Mouse (Mus musculus): Measurements from ENCODE around the gene Nav2.

The Nav2 gene

DNA sequence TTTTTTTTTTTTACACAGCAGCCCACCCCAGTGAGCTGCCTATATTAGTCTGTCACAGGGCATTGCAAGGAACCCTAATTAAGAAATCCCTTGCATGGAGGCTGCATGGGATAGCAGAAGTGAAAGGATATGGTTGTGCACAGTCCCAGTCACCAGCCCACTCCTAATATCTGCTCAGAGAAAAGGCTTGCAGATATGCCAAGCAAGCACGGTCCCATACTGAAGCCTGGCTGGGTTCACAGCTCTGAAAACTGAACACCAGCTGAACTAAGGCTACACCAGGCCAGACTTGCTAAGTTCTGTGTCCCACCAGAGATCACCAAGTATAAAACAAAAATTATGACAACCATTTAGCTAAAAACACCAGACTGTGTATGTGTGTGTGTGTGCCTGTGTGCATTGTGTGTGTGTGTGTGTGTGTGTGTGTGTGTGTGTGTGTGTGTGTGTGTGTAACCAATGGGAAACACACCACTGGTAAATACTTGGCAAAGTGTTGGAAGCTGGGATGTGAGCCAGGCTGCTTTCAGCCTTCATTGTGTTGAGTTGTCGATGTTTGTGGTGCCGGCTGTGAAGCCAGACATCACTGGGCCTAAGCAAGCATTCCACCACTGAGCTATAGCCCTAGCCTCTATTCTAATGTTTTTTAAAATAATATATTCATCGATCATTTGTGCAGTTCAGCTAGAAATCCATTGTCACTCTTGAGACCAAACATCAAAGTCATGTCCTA, 156.4 kb downstream of the Nav2 start:
- no peak for DNase-seq

DNA sequence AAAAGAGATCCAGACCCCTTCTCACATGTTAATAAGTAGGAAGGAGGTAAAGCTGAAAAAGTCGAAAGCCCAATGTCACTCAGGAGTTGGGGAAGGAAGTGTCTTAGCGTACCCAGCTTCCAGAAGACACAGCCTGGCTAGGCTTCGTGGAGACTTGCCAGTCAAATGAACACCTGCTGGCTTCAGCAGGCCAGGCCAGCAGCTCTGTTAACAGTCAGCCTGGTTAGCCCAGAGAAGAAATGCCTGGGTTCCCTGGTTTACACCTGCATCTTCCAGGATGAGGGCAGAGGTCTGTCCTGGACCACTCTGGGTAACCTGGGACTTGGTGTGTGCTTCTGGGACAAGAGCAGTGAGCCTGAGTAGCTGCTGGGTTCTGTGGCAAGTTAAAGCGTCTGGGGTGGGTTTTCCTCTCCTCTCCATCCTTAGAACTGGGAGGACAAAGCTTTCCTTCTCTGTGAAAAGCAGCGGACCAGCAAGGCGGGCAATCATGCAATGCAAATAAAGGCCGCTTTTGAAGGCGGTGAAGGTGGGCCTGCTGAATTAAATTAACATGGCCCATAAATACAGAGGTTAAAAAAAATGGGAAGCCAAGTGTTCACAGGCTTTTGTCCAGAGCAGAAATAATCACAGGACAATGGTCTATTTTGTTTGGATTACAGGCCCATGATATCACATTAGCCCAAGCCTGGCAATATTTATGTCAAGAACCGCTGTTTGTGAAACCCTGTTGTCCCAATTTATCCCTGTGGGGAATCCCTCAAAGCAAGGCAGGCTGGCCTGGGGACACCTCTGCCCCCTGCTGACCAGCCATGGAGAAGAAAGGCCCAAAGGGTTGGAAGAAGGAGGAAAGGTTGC, 157.3 kb downstream of the Nav2 start:
- peak; percentile 65 for DNase-seq

DNA sequence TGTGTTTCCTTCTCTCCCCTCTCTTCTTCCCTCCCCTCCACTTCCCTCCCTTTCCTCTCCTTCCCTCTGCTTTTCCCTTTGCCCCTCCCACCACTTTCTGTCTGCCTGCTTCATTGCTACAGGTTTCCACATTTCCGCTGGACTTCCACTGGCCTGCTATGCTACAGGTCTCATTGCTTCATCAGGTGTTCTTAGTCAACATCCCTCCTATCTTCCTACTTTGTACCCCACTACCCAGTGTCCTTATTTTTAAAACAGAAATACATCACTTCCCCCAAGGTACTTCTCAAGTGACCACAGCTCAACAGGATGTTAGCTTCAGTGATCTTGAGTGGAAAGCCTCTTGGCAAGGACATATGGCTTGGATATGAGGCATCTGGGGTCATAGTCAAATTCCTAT, 158.3 kb downstream of the Nav2 start:
- no peak for DNase-seq

DNA sequence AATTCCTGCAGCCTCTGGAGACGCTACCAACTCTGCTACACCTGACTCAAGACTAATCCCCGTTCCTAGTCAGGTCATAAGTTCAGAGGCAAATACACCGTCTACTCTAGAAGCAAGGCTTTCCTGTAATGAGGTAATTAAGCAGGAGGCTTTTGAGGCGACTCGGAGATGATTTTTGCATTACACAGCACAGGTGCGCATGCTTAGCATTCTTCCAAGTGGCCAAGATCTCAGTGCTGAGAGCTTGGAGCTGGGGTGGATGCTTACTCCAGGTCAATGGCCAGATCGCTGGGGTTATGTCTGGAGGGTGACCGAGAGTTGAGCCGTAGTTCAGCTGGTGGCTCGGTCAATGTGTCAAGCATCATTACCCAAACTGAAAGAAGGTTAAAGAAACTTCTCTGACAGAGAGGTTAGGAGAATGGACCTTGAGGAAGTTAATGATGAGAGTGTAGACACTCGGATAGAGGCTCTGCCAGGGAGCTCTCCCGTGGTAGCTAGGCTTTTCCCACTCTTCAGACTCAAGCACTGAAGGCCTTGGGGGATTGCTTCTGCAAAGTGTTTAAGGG, 161.0 kb downstream of the Nav2 start:
- DNase-seq = no peak

- no peak for DNase-seq
Observed at GRCm38 (mm10) chr7:49070621-49071020, 162.1 kb downstream of the Nav2 start.

GRCm38 (mm10) chr7:49071141-49071567, 162.6 kb downstream of the Nav2 start:
- no peak for DNase-seq

GRCm38 (mm10) chr7:49075333-49075934, 166.9 kb downstream of the Nav2 start:
- no peak for DNase-seq

DNA sequence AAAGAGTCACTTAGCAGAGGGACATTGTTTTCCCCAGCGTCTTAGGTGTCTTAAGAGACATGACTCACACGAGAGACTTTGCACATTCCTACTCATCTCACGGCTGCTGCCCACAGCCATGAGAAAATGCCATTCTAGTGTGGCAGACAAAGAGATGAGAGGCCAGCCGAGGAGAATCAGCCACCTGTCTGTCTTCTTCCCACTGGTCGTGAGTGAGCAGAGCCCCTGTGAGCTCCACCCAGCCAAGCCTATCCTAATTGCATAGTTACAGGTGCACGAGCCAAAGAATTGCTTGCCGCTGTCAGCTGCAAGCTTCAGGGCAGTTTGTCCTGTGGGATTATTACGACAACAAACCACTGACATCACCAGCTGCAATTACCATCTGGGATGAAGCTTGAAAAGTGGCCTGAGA, 167.8 kb downstream of the Nav2 start:
- no peak for DNase-seq

DNA sequence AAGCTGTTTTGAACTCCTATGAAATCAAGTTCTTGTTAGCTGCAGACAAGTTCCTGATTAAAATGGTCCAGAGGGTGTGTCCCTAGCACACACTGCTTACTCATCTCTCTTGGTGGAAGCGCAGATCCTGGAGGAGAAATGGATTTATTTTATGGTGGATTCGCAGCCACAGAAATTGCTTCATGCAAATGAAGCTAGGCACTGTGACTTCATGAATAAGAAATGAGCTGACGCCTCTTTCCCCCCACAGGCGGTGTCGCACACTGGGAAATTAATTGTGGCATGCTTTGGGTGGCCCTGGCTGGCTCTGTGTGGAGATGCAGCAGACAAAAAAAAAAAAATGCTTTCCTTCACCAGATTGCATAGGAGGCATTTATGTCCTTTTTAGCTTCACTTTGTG, 170.4 kb downstream of the Nav2 start:
- DNase-seq = no peak

DNA sequence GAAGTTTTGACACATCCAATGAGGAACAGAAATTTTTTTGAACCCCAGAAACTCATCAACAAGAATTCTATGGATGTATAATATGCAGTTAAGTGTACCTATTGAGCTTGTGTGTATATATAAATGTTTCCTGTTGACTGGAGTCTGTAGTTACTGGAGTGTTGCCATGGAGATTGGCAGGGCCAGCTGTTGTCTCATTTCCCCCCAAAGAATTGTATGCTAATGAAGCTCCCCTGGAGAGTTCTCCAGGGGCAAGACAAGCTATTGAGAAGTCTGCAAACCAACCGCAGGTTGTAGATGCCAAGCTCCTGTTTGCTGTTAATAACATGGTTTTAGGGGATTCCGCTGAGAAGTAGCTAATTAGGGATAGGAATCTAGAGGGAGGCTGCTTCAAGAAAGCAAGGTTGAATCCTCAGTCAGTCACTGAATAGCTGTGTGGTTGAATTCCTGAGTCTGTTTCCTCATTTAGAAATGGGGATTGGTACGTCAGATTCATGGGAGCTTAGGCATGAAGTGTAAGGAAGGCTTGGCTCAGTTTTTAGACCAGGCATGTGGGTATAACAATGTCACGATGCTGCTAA, 174.2 kb downstream of the Nav2 start:
- DNase-seq = no peak

GRCm38 (mm10) chr7:49084768-49085167, 176.3 kb downstream of the Nav2 start:
- DNase-seq = no peak

DNA sequence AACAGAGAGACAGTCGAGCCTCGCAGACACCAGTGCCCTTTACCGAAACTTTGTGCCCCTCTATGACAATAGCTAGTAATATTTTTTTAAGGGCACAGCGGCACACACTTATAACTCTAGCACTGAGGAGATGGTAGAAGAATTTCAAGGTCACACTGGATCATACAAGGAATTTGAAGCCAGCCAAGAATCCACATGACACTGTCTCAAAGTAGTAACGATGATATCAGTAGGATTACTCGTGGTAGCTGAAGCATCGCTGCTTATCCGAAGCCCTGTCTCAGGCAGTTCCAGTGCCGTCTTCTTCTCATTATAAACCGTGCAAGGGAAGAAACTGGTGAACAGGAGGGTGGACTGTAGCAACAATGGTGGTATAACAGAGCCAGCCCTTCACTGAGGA, 177.2 kb downstream of the Nav2 start:
- no peak for DNase-seq

DNA sequence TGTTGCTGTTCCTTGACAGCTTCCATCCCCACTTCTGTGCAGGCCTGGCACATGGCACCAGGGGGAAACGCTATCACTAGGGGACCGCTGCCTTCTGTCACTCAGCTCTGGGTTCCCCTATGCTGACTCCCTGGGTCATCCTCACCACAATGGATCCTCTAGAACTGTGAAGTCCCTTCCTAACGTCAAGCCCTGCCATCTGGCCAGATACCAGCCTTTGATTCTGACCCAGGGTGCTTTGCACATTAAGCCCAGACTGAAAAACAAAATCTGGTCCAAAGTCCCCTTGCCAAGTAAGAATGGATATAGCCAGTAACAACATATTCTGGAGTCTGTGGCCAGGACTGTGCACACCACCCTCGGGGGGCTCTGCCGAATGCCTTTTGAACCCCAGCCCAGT, 178.6 kb downstream of the Nav2 start:
- peak; percentile 44 for DNase-seq

- DNase-seq = no peak
Observed at GRCm38 (mm10) chr7:49088198-49088912, 179.8 kb downstream of the Nav2 start.

DNA sequence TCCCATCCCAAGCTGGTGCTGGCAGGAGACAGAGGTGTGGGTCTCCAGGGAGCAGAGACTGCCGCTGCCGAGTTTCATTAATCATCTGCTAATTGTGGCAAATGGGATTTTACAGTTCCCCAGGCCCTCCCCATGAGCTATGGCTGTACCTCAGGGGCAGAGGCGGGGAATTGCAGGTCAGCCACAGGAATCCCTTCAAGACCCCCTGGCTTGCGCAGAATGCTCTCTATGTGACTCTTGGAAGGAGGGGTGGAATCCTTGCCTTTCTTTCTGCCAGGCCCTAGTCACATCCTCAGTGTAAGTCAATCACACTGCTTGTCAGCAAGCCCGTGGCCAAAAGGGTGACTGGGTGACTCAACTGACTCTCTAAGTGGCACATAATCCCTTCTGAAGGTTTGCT, 182.9 kb downstream of the Nav2 start:
- DNase-seq = no peak

- DNase-seq = no peak
Observed at GRCm38 (mm10) chr7:49091921-49092320, 183.4 kb downstream of the Nav2 start.

DNA sequence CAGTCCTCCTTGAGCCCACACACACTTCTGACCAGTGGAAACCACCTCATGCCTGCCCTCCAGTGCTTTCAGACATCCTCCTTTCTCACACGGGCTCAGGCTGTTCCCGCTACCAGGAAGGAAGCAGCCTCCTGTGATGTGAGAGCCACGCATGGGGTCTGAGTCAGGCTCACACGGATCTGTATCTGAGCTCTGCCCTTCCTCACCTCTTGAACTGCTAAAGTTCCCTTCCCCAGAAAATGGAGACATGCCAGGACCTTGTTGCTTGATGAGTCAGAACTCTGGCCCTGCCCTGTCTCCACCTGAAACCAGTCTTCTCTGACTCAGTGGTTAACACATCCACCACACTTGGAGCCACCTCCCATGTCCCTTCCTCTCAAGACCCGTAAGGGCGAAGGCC, 185.1 kb downstream of the Nav2 start:
- DNase-seq = no peak

DNA sequence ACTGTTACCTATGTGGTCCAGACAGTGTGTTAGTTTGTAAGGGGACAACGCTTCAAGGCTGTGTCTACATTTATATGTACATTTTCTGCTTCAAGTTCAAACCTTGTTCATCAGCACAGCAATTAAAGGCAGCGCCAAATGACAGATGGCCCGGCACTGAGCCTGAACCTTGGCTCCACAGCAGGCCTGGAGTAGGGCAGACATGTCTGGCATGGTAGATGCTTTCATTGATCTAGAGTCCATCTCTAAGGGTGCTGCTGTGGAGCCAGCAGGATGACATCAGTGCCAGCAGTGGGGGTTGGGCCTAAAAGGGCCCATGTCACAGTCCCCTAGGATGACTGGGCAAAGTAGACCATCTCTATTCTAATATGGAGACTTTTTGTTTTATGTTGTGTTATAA, 186.0 kb downstream of the Nav2 start:
- DNase-seq = peak; percentile 74

DNA sequence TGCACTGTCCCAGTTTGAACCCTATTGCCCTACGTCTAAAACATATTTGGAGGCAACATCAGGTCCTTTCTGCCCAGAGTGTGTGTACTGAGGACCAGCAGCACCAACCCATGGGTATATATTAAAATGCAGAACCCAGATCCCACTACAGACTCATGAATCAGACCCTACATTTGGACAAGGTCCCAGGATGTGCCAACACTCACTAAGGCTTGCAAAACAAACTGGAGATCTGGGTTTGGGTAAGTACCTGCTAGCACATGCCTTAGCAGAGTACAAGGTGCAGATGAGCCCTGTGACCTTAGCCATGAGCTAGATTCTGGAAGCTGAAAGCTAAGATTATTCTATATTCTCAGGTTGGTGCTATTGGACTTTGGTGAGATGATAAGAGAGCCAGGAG, 192.8 kb downstream of the Nav2 start:
- DNase-seq = no peak

DNA sequence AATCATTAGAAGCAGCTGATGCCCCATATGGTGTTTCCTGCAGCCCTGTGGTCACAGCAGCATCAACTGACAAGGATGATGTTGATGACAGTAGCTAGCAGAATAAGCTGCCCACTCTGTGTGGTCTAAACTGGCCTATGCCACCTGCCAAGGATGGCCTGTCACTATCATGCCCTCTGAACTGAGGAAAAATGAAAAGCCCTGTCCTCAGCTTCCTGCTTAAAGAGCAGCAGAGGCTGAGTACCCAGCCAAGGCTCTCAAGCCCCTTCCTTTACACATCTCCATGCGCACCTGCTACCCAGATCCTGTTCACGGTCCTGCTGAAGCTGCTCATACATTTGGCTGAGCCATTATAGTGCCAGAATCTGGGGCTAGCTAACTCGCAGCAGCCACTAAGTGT, 193.7 kb downstream of the Nav2 start:
- no peak for DNase-seq

DNA sequence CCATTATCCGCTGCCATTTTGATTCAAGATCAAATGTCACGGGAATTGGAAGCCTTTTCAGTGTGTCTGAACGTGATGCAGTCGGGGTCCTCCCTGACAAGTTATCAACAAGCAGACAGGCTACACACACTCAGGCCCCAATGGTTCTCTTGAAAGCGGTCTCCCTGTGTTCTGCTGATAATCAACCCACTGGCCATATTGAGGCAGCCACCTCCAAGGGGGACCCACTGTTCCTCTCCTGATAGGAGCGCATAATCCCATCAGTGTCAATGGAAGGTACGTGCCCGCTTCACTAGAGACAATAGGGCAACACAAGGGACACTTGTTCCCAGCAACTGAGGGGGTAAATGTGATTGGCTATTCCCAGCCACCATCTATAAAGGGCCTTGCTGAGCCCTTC, 195.9 kb downstream of the Nav2 start:
- DNase-seq = no peak

- DNase-seq = no peak
Observed at GRCm38 (mm10) chr7:49104793-49105192, 196.3 kb downstream of the Nav2 start.

DNA sequence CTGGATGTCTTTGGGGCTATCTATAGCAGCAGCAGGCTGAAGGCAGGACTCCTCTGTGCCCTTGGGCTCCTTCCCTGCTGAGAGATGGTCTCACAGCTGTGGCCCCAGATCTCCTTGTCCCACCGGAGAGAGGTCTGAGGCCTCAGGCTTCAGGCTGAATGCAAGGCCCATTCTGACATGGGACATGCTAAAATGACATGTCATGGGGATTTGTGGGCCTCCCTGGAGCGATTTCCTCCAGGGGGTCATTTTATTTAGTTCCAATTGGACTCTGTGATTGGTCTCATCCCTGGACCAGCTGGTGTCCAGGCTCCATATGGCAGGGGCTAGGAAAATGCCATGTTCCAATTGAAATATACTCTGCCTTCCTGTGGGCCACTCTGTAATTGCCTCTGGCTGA, 197.0 kb downstream of the Nav2 start:
- DNase-seq = no peak

Measured in cerebellum, adult 8-10 months (tissue).